ENCODE assay signal across 15 mouse cellular contexts in the genomic region with DNA sequence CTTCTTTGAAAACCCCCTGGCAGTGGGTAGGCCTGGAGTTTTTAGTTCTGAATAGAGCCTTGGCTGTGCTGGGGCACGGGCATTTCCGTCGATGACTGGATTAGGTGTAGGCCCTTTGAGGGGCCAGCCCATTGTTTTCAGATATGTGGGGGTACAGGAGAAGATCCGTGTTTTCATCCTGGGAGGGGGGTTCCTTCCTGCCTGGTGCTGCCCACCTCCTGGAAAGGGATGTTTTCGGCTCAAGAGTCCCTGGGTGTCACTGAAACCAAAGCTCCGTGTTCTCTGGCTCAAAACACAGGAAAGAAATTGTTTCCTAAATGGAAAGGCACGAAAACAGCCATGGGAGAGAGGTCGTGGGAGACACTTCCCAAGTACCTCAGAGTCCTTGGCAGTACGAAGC. TPM values are rescaled to one million over a fixed set of nuclear protein-coding genes. Genes with fewer than 3 reads are reported as not detected.
DNase-seq lines count a peak whose midpoint lies in the region; ATAC-seq and TF ChIP-seq lines count a peak whose summit lies in the region.
"Had no signal": no experiment of that assay in that cellular context is flagged by ENCODE, and none has a peak within 500 bp of the region (broad histone marks: within the 10 kb centered on the region; RNA-seq: fewer than 3 reads in every experiment).

No protein-coding gene starts in this region.

- peaks cover 56% of the 10 kb centered on the region for H3K4me1 ChIP-seq in hindbrain, embryonic 10.5 days (replicated peaks)
- peaks cover 4% of the 10 kb centered on the region; the same call in 1 of the 2 replicates for H3K4me1 ChIP-seq in hindbrain, embryonic 11.5 days (replicated peaks; ENCODE audit: control insufficient read depth, insufficient read depth, low read length)
- peaks cover 33% of the 10 kb centered on the region for H3K4me1 ChIP-seq in midbrain, embryonic 10.5 days
- peaks cover 5% of the 10 kb centered on the region; the same call in 1 of the 2 replicates for H3K4me1 ChIP-seq in midbrain, embryonic 16.5 days (ENCODE audit: control insufficient read depth, insufficient read depth, low read length)
- H3K4me1 ChIP-seq in heart, postnatal 0 days (ENCODE audit: control insufficient read depth, insufficient read depth): peaks cover 56% of the 10 kb centered on the region

- H3K4me3 ChIP-seq in hindbrain, embryonic 10.5 days: no peak overlapping the region
- no peak overlapping the region for H3K4me3 ChIP-seq in hindbrain, embryonic 11.5 days (ENCODE audit: low read depth, low read length)
- H3K4me3 ChIP-seq in midbrain, embryonic 10.5 days: no peak overlapping the region
- no peak overlapping the region for H3K4me3 ChIP-seq in midbrain, embryonic 16.5 days (ENCODE audit: low read depth, low read length)
- no peak overlapping the region for H3K4me3 ChIP-seq in heart, postnatal 0 days (ENCODE audit: low read depth, low read length)
- H3K4me3 ChIP-seq: forebrain, embryonic 12.5 days; liver, embryonic 13.5 days; megakaryocyte, embryonic 14.5 days had no signal

- no peak overlapping the region for H3K4me2 ChIP-seq in hindbrain, embryonic 11.5 days (replicated peaks; ENCODE audit: low read depth, low read length)
- no peak overlapping the region for H3K4me2 ChIP-seq in midbrain, embryonic 16.5 days (ENCODE audit: low read length)
- no peak overlapping the region for H3K4me2 ChIP-seq in heart, postnatal 0 days (ENCODE audit: low read depth, low read length)
- H3K4me2 ChIP-seq: forebrain, embryonic 12.5 days; liver, embryonic 13.5 days had no signal

- H3K9me3 ChIP-seq in hindbrain, embryonic 10.5 days: no peaks in the 10 kb centered on the region
- H3K9me3 ChIP-seq in hindbrain, embryonic 11.5 days (ENCODE audit: control insufficient read depth, low read length): no peaks in the 10 kb centered on the region
- no peaks in the 10 kb centered on the region for H3K9me3 ChIP-seq in midbrain, embryonic 10.5 days (replicated peaks)
- no peaks in the 10 kb centered on the region for H3K9me3 ChIP-seq in midbrain, embryonic 16.5 days (replicated peaks; ENCODE audit: control insufficient read depth, low read length, poor library complexity, severe bottlenecking)
- H3K9me3 ChIP-seq in heart, postnatal 0 days (replicated peaks; ENCODE audit: control insufficient read depth, low read length): no peaks in the 10 kb centered on the region
- H3K9me3 ChIP-seq: forebrain, embryonic 12.5 days; liver, embryonic 13.5 days had no signal

- H3K27ac ChIP-seq in hindbrain, embryonic 10.5 days: peak overlapping the region; percentile 50
- no peak overlapping the region for H3K27ac ChIP-seq in hindbrain, embryonic 11.5 days (ENCODE audit: low read depth, low read length)
- peak overlapping the region; percentile 29 for H3K27ac ChIP-seq in midbrain, embryonic 10.5 days (replicated peaks)
- H3K27ac ChIP-seq in midbrain, embryonic 16.5 days (ENCODE audit: low read length): no peak overlapping the region
- peak overlapping the region; percentile 85 for H3K27ac ChIP-seq in heart, postnatal 0 days (ENCODE audit: low read depth)
- H3K27ac ChIP-seq: forebrain, embryonic 12.5 days; liver, embryonic 13.5 days had no signal

- ATAC-seq in hindbrain, embryonic 11.5 days (ENCODE audit: low FRiP score): no peak
- no peak for ATAC-seq in midbrain, embryonic 16.5 days
- no peak for ATAC-seq in heart, postnatal 0 days (ENCODE audit: insufficient read depth, low read depth)
- ATAC-seq in granulocyte monocyte progenitor cell, adult 5-6 weeks (replicated peaks; ENCODE audit: poor library complexity, severe bottlenecking): no peak
- ATAC-seq: hindbrain, embryonic 16.5 days had no signal

- H3K9ac ChIP-seq in hindbrain, embryonic 11.5 days (ENCODE audit: low read depth, low read length): no peak overlapping the region
- H3K9ac ChIP-seq in midbrain, embryonic 16.5 days (ENCODE audit: low read depth, low read length): no peak overlapping the region
- no peak overlapping the region for H3K9ac ChIP-seq in heart, postnatal 0 days (replicated peaks; ENCODE audit: low read depth, low read length)
- H3K9ac ChIP-seq: forebrain, embryonic 12.5 days; liver, embryonic 13.5 days had no signal

- no peak for DNase-seq in hindbrain, embryonic 10.5 days (ENCODE audit: low spot score)
- DNase-seq in hindbrain, embryonic 11.5 days (ENCODE audit: low spot score): no peak
- no peak for DNase-seq in midbrain, embryonic 10.5 days (ENCODE audit: low spot score)
- no peak for DNase-seq in heart, postnatal 0 days (ENCODE audit: low spot score)
- no peak for DNase-seq in retina, embryonic 14.5 days (ENCODE audit: low spot score)
- DNase-seq: cerebellum, adult 2 months; gastrocnemius, postnatal 14 days; liver, embryonic 13.5 days; right cerebral cortex, postnatal 25 days; thymus, postnatal 36 days had no signal

- 77% methylated on average over 9 of the region's 9 CpGs for WGBS in hindbrain, embryonic 10.5 days
- WGBS in hindbrain, embryonic 11.5 days: 76% methylated on average over 9 of the region's 9 CpGs
- 75% methylated on average over 9 of the region's 9 CpGs for WGBS in midbrain, embryonic 10.5 days
- WGBS in midbrain, embryonic 16.5 days: 63% methylated on average over 9 of the region's 9 CpGs
- 61% methylated on average over 9 of the region's 9 CpGs for WGBS in heart, postnatal 0 days

- TF ChIP-seq CTCF in heart, postnatal 0 days (IDR thresholded peaks at IDR 0.05; ENCODE audit: low read depth): no peak

- no peak for TF ChIP-seq EP300 in heart, postnatal 0 days (IDR thresholded peaks at IDR 0.05; ENCODE audit: low read depth)

- no peaks in the 10 kb centered on the region; the same call in 1 of the 2 replicates for H3K27me3 ChIP-seq in hindbrain, embryonic 10.5 days (ENCODE audit: insufficient read depth, poor library complexity, severe bottlenecking)
- no peaks in the 10 kb centered on the region for H3K27me3 ChIP-seq in hindbrain, embryonic 11.5 days (ENCODE audit: control insufficient read depth, insufficient read depth, low read length)
- H3K27me3 ChIP-seq in midbrain, embryonic 10.5 days (ENCODE audit: low read depth, poor library complexity, severe bottlenecking): no peaks in the 10 kb centered on the region
- H3K27me3 ChIP-seq in midbrain, embryonic 16.5 days (ENCODE audit: control insufficient read depth, insufficient read depth, low read depth, low read length): no peaks in the 10 kb centered on the region
- no peaks in the 10 kb centered on the region for H3K27me3 ChIP-seq in heart, postnatal 0 days (ENCODE audit: control insufficient read depth, insufficient read depth, low read length)

- H3K36me3 ChIP-seq in hindbrain, embryonic 10.5 days: no peaks in the 10 kb centered on the region
- no peaks in the 10 kb centered on the region for H3K36me3 ChIP-seq in hindbrain, embryonic 11.5 days (ENCODE audit: control insufficient read depth, insufficient read depth, low read length)
- H3K36me3 ChIP-seq in midbrain, embryonic 10.5 days: no peaks in the 10 kb centered on the region
- no peaks in the 10 kb centered on the region for H3K36me3 ChIP-seq in midbrain, embryonic 16.5 days (ENCODE audit: control insufficient read depth, insufficient read depth, low read length)
- H3K36me3 ChIP-seq in heart, postnatal 0 days (replicated peaks; ENCODE audit: control insufficient read depth, insufficient read depth, low read length): no peaks in the 10 kb centered on the region
- H3K36me3 ChIP-seq: forebrain, embryonic 12.5 days; liver, embryonic 13.5 days had no signal

RNA-seq across cellular contexts. Expression of a gene that starts 17.9 kb away (rescaled TPM):
- polyA plus RNA-seq in hindbrain, embryonic 10.5 days (2016; fragmentation: Nextera tagmentation; extraction: Ambion mirVana): 57.0 and 58.2 TPM in 2 replicates
- 36.7 and 36.9 TPM in 2 replicates for polyA plus RNA-seq in hindbrain, embryonic 11.5 days (2014; fragmentation: Nextera tagmentation; extraction: Ambion mirVana)
- 49.9 and 58.0 TPM in 2 replicates for polyA plus RNA-seq in midbrain, embryonic 10.5 days (2016; fragmentation: Nextera tagmentation; extraction: Ambion mirVana)
- polyA plus RNA-seq in midbrain, embryonic 16.5 days (2015; fragmentation: Nextera tagmentation; extraction: Ambion mirVana): 60.7 and 63.4 TPM in 2 replicates
- 62.1 and 71.6 TPM in 2 replicates for total RNA-seq in heart, postnatal 0 days (2014; rRNA removed; ENCODE audit: low replicate concordance)
- polyA plus RNA-seq in heart, postnatal 0 days (2015; fragmentation: Nextera tagmentation; extraction: Ambion mirVana): 36.4 and 38.0 TPM in 2 replicates
- total RNA-seq in granulocyte monocyte progenitor cell, adult 5-6 weeks (2014; fragmentation: Nextera tagmentation): 10.8 and 13.3 TPM in 2 replicates
- 9.8 and 12.8 TPM in 2 replicates for total RNA-seq in granulocyte monocyte progenitor cell, adult 5-6 weeks (2017)

Comparison
In these comparisons a context has a peak if more than half of its experiments do, and no peak if none do; other contexts are left out.
1. H3K27ac ChIP-seq: peak in hindbrain, embryonic 10.5 days (single experiment), midbrain, embryonic 10.5 days (single experiment) and heart, postnatal 0 days (single experiment); none in hindbrain, embryonic 11.5 days (single experiment) and midbrain, embryonic 16.5 days (single experiment).